Mouse (Mus musculus): ENCODE results near the gene Pibf1. TPM values are rescaled to one million over a fixed set of nuclear protein-coding genes. Genes with fewer than 3 reads are reported as not detected.

Gene Pibf1
- polyA plus RNA-seq, 2 experiments = 2.8 to 5.6 TPM

GRCm38 (mm10) chr14:99126713-99127112 is 27.5 kb downstream of the Pibf1 start:
- Histone ChIP-seq H3K4me1 (replicated peaks; ENCODE audit: control insufficient read depth in 2 of 2, insufficient read depth in 2 of 2, low read length in 1 of 2) (no peaks in the 10 kb centered on the region), H3K4me3 (ENCODE audit: insufficient read depth in 1 of 2, low read depth in 2 of 2, low read length in 2 of 2) (no peak overlapping the region), H3K36me3 (replicated peaks; ENCODE audit: control insufficient read depth, insufficient read depth, low read depth) (no peaks in the 10 kb centered on the region), H3K9ac (replicated peaks) (no peak overlapping the region), H3K27ac (no peak overlapping the region), H3K27me3 (ENCODE audit: control insufficient read depth, insufficient read depth, low read length) (no peaks in the 10 kb centered on the region), H3K9me3 (ENCODE audit: control insufficient read depth, low read length) (no peaks in the 10 kb centered on the region), H3K4me2 (ENCODE audit: low read depth) (no peak overlapping the region)
- 69% methylated on average over 4 of the region's 4 CpGs for WGBS (ENCODE audit: insufficient replicate concordance)
- TF ChIP-seq CTCF (IDR thresholded peaks at IDR 0.05; ENCODE audit: low read depth) = no peak
- TF ChIP-seq EP300 (IDR thresholded peaks at IDR 0.05; ENCODE audit: low read depth) = no peak
- DNase-seq (ENCODE audit: low read depth in 3 of 3, low spot score in 3 of 3) (no peak), ATAC-seq (ENCODE audit: insufficient read depth) (no peak)

GRCm38 (mm10) chr14:99127509-99127908 is 28.3 kb downstream of the Pibf1 start:
- no peak for ATAC-seq (ENCODE audit: insufficient read depth)
- Histone ChIP-seq H3K4me2 (ENCODE audit: low read depth) (no peak overlapping the region), H3K27ac (no peak overlapping the region), H3K27me3 (ENCODE audit: control insufficient read depth, insufficient read depth, low read length) (no peaks in the 10 kb centered on the region), H3K4me1 (replicated peaks; ENCODE audit: control insufficient read depth in 2 of 2, insufficient read depth in 2 of 2, low read length in 1 of 2) (no peaks in the 10 kb centered on the region), H3K36me3 (replicated peaks; ENCODE audit: control insufficient read depth, insufficient read depth, low read depth) (no peaks in the 10 kb centered on the region), H3K9ac (replicated peaks) (no peak overlapping the region), H3K9me3 (ENCODE audit: control insufficient read depth, low read length) (no peaks in the 10 kb centered on the region), H3K4me3 (ENCODE audit: insufficient read depth in 1 of 2, low read depth in 2 of 2, low read length in 2 of 2) (no peak overlapping the region)
- WGBS (ENCODE audit: insufficient replicate concordance) = 73% methylated on average over 1 of the region's 1 CpGs
- no peak for TF ChIP-seq CTCF (IDR thresholded peaks at IDR 0.05; ENCODE audit: low read depth)
- TF ChIP-seq EP300 (IDR thresholded peaks at IDR 0.05; ENCODE audit: low read depth) = no peak
- no peak for DNase-seq (ENCODE audit: low read depth in 3 of 3, low spot score in 3 of 3)

GRCm38 (mm10) chr14:99129050-99129449 is 29.8 kb downstream of the Pibf1 start:
- no peaks in the 10 kb centered on the region for H3K9me3 ChIP-seq (ENCODE audit: control insufficient read depth, low read length)
- H3K9ac ChIP-seq (replicated peaks) = no peak overlapping the region
- no peaks in the 10 kb centered on the region for H3K27me3 ChIP-seq (ENCODE audit: control insufficient read depth, insufficient read depth, low read length)
- no peaks in the 10 kb centered on the region for H3K36me3 ChIP-seq (replicated peaks; ENCODE audit: control insufficient read depth, insufficient read depth, low read depth)
- H3K27ac ChIP-seq = no peak overlapping the region
- ATAC-seq (ENCODE audit: insufficient read depth) = no peak
- H3K4me2 ChIP-seq (ENCODE audit: low read depth) = no peak overlapping the region
- H3K4me1 ChIP-seq (replicated peaks; ENCODE audit: control insufficient read depth in 2 of 2, insufficient read depth in 2 of 2, low read length in 1 of 2) = no peaks in the 10 kb centered on the region
- 75% methylated on average over 2 of the region's 2 CpGs for WGBS (ENCODE audit: insufficient replicate concordance)
- no peak for DNase-seq (ENCODE audit: low read depth in 3 of 3, low spot score in 3 of 3)
- TF ChIP-seq EP300 (IDR thresholded peaks at IDR 0.05; ENCODE audit: low read depth) = no peak
- TF ChIP-seq CTCF (IDR thresholded peaks at IDR 0.05; ENCODE audit: low read depth) = no peak
- H3K4me3 ChIP-seq (ENCODE audit: insufficient read depth in 1 of 2, low read depth in 2 of 2, low read length in 2 of 2) = no peak overlapping the region

- Histone ChIP-seq H3K27ac (no peak overlapping the region), H3K9ac (replicated peaks) (no peak overlapping the region), H3K27me3 (ENCODE audit: control insufficient read depth, insufficient read depth, low read length) (no peaks in the 10 kb centered on the region), H3K9me3 (ENCODE audit: control insufficient read depth, low read length) (no peaks in the 10 kb centered on the region), H3K4me3 (ENCODE audit: insufficient read depth in 1 of 2, low read depth in 2 of 2, low read length in 2 of 2) (no peak overlapping the region), H3K4me1 (replicated peaks; ENCODE audit: control insufficient read depth in 2 of 2, insufficient read depth in 2 of 2, low read length in 1 of 2) (no peaks in the 10 kb centered on the region), H3K36me3 (replicated peaks; ENCODE audit: control insufficient read depth, insufficient read depth, low read depth) (peaks cover 5% of the 10 kb centered on the region; the same call in 1 of the 2 replicates), H3K4me2 (ENCODE audit: low read depth) (no peak overlapping the region)
- no peak for DNase-seq (ENCODE audit: low read depth in 3 of 3, low spot score in 3 of 3)
- ATAC-seq (ENCODE audit: insufficient read depth) = no peak
- TF ChIP-seq CTCF (IDR thresholded peaks at IDR 0.05; ENCODE audit: low read depth) (no peak), EP300 (IDR thresholded peaks at IDR 0.05; ENCODE audit: low read depth) (no peak)
- 75% methylated on average over 2 of the region's 2 CpGs for WGBS (ENCODE audit: insufficient replicate concordance)
Observed at GRCm38 (mm10) chr14:99134048-99134447, 34.8 kb downstream of the Pibf1 start.

- no peak for ATAC-seq (ENCODE audit: insufficient read depth)
Observed at GRCm38 (mm10) chr14:99135761-99136160, 36.5 kb downstream of the Pibf1 start.

More at GRCm38 (mm10) chr14:99135761-99136160, 36.5 kb downstream of the Pibf1 start:
- no peak overlapping the region for H3K4me2 ChIP-seq (ENCODE audit: low read depth)
- H3K27me3 ChIP-seq (ENCODE audit: control insufficient read depth, insufficient read depth, low read length) = no peaks in the 10 kb centered on the region
- no peak for DNase-seq (ENCODE audit: low read depth in 3 of 3, low spot score in 3 of 3)
- no peaks in the 10 kb centered on the region for H3K4me1 ChIP-seq (replicated peaks; ENCODE audit: control insufficient read depth in 2 of 2, insufficient read depth in 2 of 2, low read length in 1 of 2)
- H3K4me3 ChIP-seq (ENCODE audit: insufficient read depth in 1 of 2, low read depth in 2 of 2, low read length in 2 of 2) = no peak overlapping the region
- H3K36me3 ChIP-seq (replicated peaks; ENCODE audit: control insufficient read depth, insufficient read depth, low read depth) = peaks cover 5% of the 10 kb centered on the region; the same call in 1 of the 2 replicates
- WGBS (ENCODE audit: insufficient replicate concordance) = 86% methylated on average over 9 of the region's 9 CpGs
- H3K9me3 ChIP-seq (ENCODE audit: control insufficient read depth, low read length) = no peaks in the 10 kb centered on the region
- no peak overlapping the region for H3K9ac ChIP-seq (replicated peaks)
- TF ChIP-seq EP300 (IDR thresholded peaks at IDR 0.05; ENCODE audit: low read depth) = no peak
- TF ChIP-seq CTCF (IDR thresholded peaks at IDR 0.05; ENCODE audit: low read depth) = no peak
- no peak overlapping the region for H3K27ac ChIP-seq
